Mouse (Mus musculus) megakaryocyte, embryonic 14.5 days (primary cell): ENCODE measurements around the gene Dtx3.
"Not testable (repeated sequence)": the region's sequence is repeated elsewhere in the genome, so short reads cannot be mapped to it uniquely, and the experiment has no call there.

Source experiments
- FLI1 ChIP-seq: IDR thresholded peaks from 2 replicates; pipeline ENCODE4 v1.6.1; 2012; ENCODE audit warnings: low read length, inconsistent platforms, mixed read lengths
- GATA1 ChIP-seq: IDR thresholded peaks from 3 replicates; pipeline ENCODE4 v1.6.1; 2012; ENCODE audit warnings: mixed read lengths, low read length, inconsistent platforms, borderline replicate concordance

DNA sequence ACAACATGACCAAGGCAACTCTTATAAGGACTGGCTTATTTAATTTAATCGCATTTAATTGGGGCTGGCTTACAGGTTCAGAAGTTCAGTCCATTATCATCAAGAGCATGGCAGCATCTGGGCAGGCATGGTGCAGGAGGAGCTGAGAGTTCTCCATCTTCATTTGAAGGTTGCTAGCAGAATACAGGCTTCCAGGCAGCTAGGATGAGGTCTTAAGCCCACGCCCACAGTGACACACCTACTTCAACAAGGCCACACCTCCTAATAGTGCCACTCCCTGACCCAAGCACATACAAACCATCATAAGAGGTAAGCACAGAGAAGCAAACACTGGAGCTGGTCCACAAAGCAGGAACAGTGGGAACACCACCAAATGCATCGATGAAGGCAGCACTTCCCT is 44.3 kb downstream of the Dtx3 start:
- not testable (repeated sequence) for TF ChIP-seq FLI1, GATA1
